Mouse (Mus musculus) layer of hippocampus, postnatal 36 days (tissue): ENCODE measurements at regions not wholly inside any gene's neighbourhood (a gene's known extent, or its start where the extent isn't known, plus 50 kb on each side); places are given as distances from the start of the nearest gene placed in this dataset.

ENCODE experiments used
- DNase-seq, 2 experiments: peaks; one replicate each; pipeline ENCODE4 v3.0.0; 2022

- DNase-seq: no peak
Measured at GRCm38 (mm10) chr11:38618707-38619106, 1382.9 kb upstream of the Tenm2 start.

GRCm38 (mm10) chr11:38600971-38601370 lies 1365.2 kb upstream of the Tenm2 start:
- peak; percentile 13 to 25 for DNase-seq

GRCm38 (mm10) chr11:38568515-38568914 lies 1332.8 kb upstream of the Tenm2 start:
- DNase-seq: no peak

GRCm38 (mm10) chr11:38543893-38544292 lies 1308.1 kb upstream of the Tenm2 start:
- DNase-seq: no peak

GRCm38 (mm10) chr11:38540097-38540496 lies 1304.3 kb upstream of the Tenm2 start:
- DNase-seq: no peak

- DNase-seq: no peak
Measured at GRCm38 (mm10) chr11:38532282-38532681, 1296.5 kb upstream of the Tenm2 start.

- no peak for DNase-seq
Measured at GRCm38 (mm10) chr11:38509676-38510075, 1273.9 kb upstream of the Tenm2 start.

GRCm38 (mm10) chr11:38464239-38464596 lies 1228.5 kb upstream of the Tenm2 start:
- no peak for DNase-seq

GRCm38 (mm10) chr11:38463568-38464238 lies 1227.9 kb upstream of the Tenm2 start:
- DNase-seq: no peak

GRCm38 (mm10) chr11:38443291-38443690 lies 1207.5 kb upstream of the Tenm2 start:
- no peak for DNase-seq

- peak; percentile 4 to 25 for DNase-seq
Measured at GRCm38 (mm10) chr11:38410302-38410701, 1174.5 kb upstream of the Tenm2 start.

GRCm38 (mm10) chr11:38397771-38398170 lies 1162.0 kb upstream of the Tenm2 start:
- no peak for DNase-seq

GRCm38 (mm10) chr11:38386958-38387357 lies 1151.2 kb upstream of the Tenm2 start:
- no peak for DNase-seq

- DNase-seq: no peak
Measured at GRCm38 (mm10) chr11:38346442-38346841, 1110.7 kb upstream of the Tenm2 start.

GRCm38 (mm10) chr11:38335411-38335810 lies 1099.6 kb upstream of the Tenm2 start:
- DNase-seq: no peak

- no peak for DNase-seq
Measured at GRCm38 (mm10) chr11:38297693-38298092, 1061.9 kb upstream of the Tenm2 start.

GRCm38 (mm10) chr11:38291289-38291688 lies 1055.5 kb upstream of the Tenm2 start:
- no peak for DNase-seq

GRCm38 (mm10) chr11:38280961-38281360 lies 1045.2 kb upstream of the Tenm2 start:
- DNase-seq: no peak
